Mouse (Mus musculus): ENCODE measurements around the gene Ifnb1. TPM values are rescaled to one million over a fixed set of nuclear protein-coding genes. Genes with fewer than 3 reads are reported as not detected.

The Ifnb1 gene
- polyA plus RNA-seq, 1 experiment from 2014 or later = not detected

DNA sequence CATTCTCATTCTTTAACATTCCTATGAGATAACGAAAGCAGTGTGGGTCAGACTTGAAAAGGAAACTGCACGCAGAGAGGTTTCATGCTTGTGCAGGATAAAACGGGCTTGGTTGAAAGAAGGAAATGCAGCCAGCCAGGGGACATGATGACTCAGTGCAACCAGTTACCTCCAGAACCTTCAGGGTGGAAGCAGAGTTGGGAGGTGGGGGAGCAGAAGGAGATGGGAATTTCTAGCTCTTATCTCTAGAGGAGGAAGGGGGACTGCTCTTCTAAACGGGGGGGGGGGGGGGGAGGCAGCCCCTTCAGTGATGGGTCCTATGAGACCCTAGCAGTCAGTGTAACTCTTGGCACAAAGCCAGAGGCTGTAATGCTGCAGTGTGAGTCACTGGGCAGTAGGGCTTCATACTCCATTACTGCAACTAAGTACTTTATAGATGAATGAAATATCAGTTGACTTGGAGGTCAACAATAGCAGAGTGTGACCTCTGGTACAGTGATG, 6.8 kb downstream of the Ifnb1 start:
- WGBS = 20% methylated on average over 3 of the region's 4 CpGs
- Histone ChIP-seq H3K9me3 (replicated peaks; ENCODE audit: control insufficient read depth, low read length) (no peaks in the 10 kb centered on the region), H3K4me3 (replicated peaks; ENCODE audit: low read length) (peak overlapping the region; percentile 17; the same call in 1 of the 2 replicates), H3K9ac (ENCODE audit: low read length) (no peak overlapping the region), H3K27ac (ENCODE audit: low read length) (peak overlapping the region; percentile 68; the same call in 1 of the 2 replicates), H3K27me3 (ENCODE audit: control insufficient read depth, insufficient read depth, low read length) (no peaks in the 10 kb centered on the region), H3K4me2 (ENCODE audit: low read depth, low read length) (peak overlapping the region; percentile 46), H3K36me3 (ENCODE audit: control insufficient read depth, insufficient read depth, low read length) (no peaks in the 10 kb centered on the region), H3K4me1 (ENCODE audit: control insufficient read depth, insufficient read depth, low read length) (peaks cover 4% of the 10 kb centered on the region; the same call in 1 of the 2 replicates)
- ATAC-seq (ENCODE audit: insufficient read depth, low FRiP score) = peak; percentile 79

DNA sequence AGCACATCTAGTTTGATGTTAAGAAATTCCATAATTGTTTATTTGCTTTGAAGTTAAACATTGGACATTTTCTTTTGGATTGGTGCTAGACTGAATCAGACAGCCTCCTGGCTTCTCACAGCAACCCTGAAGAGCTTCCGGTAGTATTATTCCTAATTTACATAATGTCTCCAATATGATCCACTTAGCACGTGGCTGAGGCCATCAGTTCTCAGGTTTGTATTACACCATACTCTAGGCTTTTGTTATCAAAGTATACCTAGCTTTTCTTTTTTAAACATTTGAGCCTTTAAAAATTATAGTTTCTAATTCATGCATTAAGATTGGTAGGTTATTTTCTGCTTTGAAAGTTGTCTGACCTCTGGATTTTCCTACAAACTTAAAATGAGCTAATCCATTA, 7.3 kb downstream of the Ifnb1 start:
- no peaks in the 10 kb centered on the region for H3K9me3 ChIP-seq (replicated peaks; ENCODE audit: control insufficient read depth, low read length)
- no peaks in the 10 kb centered on the region for H3K27me3 ChIP-seq (ENCODE audit: control insufficient read depth, insufficient read depth, low read length)
- H3K27ac ChIP-seq (ENCODE audit: low read length) = no peak overlapping the region; the same call in 1 of the 2 replicates
- 0 out of 2 replicates have a peak overlapping the region, but pooled peaks have one; percentile 17 for H3K4me3 ChIP-seq (replicated peaks; ENCODE audit: low read length)
- no peak overlapping the region for H3K9ac ChIP-seq (ENCODE audit: low read length)
- H3K4me1 ChIP-seq (ENCODE audit: control insufficient read depth, insufficient read depth, low read length) = peaks cover 4% of the 10 kb centered on the region; the same call in 1 of the 2 replicates
- ATAC-seq (ENCODE audit: insufficient read depth, low FRiP score) = no peak
- WGBS = 40% methylated on average over 2 of the region's 2 CpGs
- H3K4me2 ChIP-seq (ENCODE audit: low read depth, low read length) = peak overlapping the region; percentile 46
- no peaks in the 10 kb centered on the region for H3K36me3 ChIP-seq (ENCODE audit: control insufficient read depth, insufficient read depth, low read length)

DNA sequence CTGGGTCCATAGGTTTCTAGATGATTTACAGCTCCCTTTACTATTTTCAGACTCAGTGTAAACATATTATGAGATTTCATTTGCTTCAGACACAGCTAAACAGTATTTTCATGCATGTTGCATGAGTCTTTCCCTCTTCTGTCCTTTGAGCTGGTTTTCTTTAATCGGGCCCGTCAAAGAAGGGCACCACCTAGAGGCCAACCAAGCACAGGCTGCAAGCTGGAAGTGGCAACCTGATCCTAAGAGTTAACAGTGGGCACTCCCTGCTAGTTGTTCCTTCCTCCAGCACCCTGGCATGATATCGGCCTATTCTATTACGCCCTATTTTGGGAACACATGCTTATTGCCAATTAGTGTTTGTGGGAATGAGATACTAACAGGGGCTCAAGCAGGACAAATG, 8.2 kb downstream of the Ifnb1 start:
- 46% methylated on average over 4 of the region's 4 CpGs for WGBS

DNA sequence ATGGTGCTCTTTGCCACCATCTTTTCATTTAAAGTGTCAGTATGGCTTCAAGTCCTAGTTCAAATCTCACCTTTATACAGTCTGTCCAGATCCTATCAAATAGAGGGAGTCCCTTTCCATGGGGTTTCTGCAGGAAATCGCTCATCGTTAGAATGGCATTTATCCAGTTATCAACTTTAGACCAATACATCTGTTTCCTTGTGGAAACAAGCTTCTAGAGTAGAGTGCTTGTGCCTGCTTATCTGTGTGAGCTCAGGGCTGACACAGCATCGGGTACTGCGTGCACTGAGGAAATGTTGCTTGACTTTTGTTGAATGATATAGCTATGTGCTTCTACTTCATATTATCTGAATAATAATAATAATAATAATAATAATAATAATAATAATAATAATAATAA, 8.8 kb downstream of the Ifnb1 start:
- 80% methylated on average over 4 of the region's 4 CpGs for WGBS
- Histone ChIP-seq H3K27me3 (ENCODE audit: control insufficient read depth, insufficient read depth, low read length) (no peaks in the 10 kb centered on the region), H3K4me2 (ENCODE audit: low read depth, low read length) (no peak overlapping the region), H3K9ac (ENCODE audit: low read length) (no peak overlapping the region), H3K9me3 (replicated peaks; ENCODE audit: control insufficient read depth, low read length) (no peaks in the 10 kb centered on the region), H3K4me3 (replicated peaks; ENCODE audit: low read length) (no peak overlapping the region), H3K4me1 (ENCODE audit: control insufficient read depth, insufficient read depth, low read length) (peaks cover 4% of the 10 kb centered on the region; the same call in 1 of the 2 replicates), H3K36me3 (ENCODE audit: control insufficient read depth, insufficient read depth, low read length) (no peaks in the 10 kb centered on the region), H3K27ac (ENCODE audit: low read length) (no peak overlapping the region)
- no peak for ATAC-seq (ENCODE audit: insufficient read depth, low FRiP score)

More for the DNA sequence above, 8.2 kb downstream of the Ifnb1 start:
- H3K27me3 ChIP-seq (ENCODE audit: control insufficient read depth, insufficient read depth, low read length) = no peaks in the 10 kb centered on the region
- no peak overlapping the region for H3K4me2 ChIP-seq (ENCODE audit: low read depth, low read length)
- no peak overlapping the region for H3K4me3 ChIP-seq (replicated peaks; ENCODE audit: low read length)
- H3K27ac ChIP-seq (ENCODE audit: low read length) = no peak overlapping the region
- no peaks in the 10 kb centered on the region for H3K9me3 ChIP-seq (replicated peaks; ENCODE audit: control insufficient read depth, low read length)
- ATAC-seq (ENCODE audit: insufficient read depth, low FRiP score) = no peak
- H3K9ac ChIP-seq (ENCODE audit: low read length) = no peak overlapping the region
- peaks cover 4% of the 10 kb centered on the region; the same call in 1 of the 2 replicates for H3K4me1 ChIP-seq (ENCODE audit: control insufficient read depth, insufficient read depth, low read length)
- H3K36me3 ChIP-seq (ENCODE audit: control insufficient read depth, insufficient read depth, low read length) = no peaks in the 10 kb centered on the region

DNA sequence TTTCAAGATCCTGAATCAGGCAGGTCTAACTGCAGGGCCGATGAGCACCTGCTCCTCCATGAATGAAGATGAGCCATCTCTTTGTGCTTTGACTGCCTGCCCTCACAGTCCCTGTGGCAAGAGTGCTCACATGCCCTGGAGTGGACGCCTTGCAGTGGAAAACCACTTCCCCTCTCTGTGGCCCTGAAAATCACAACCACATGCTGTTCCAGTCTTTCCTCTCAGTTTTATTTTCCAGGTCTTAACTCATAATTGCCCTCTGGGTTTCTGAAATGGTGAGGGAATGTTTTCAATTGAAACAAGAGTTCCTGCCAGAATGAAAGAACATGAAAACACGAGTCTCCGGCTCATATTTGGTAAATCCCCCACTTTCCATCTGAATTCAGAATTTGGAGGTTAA, 18.8 kb downstream of the Ifnb1 start:
- H3K4me3 ChIP-seq (replicated peaks; ENCODE audit: low read length) = no peak overlapping the region
- no peaks in the 10 kb centered on the region for H3K36me3 ChIP-seq (ENCODE audit: control insufficient read depth, insufficient read depth, low read length)
- H3K9ac ChIP-seq (ENCODE audit: low read length) = no peak overlapping the region

DNA sequence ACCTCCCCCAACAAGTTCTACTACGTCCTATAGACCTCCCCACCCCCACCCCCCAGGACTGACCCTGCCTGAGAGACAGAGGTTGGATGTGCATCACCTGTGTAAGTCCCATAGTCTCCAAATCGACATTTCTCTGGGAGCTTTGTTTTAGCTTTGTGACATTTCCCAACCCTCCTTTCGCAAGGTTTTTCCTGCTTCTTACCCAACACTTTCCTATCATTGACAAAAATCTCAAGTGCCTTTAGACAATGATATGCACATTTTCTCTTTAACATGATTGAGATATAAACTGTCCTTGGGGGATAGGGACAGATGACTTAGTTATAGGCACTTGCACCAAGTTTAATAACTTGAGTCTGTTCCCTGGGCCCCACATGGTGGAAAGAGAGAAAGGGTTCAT, 21.3 kb downstream of the Ifnb1 start:
- ATAC-seq (ENCODE audit: insufficient read depth, low FRiP score) = no peak
- H3K27me3 ChIP-seq (ENCODE audit: control insufficient read depth, insufficient read depth, low read length) = no peaks in the 10 kb centered on the region
- no peaks in the 10 kb centered on the region for H3K36me3 ChIP-seq (ENCODE audit: control insufficient read depth, insufficient read depth, low read length)
- 79% methylated on average over 3 of the region's 3 CpGs for WGBS
- no peak overlapping the region for H3K4me3 ChIP-seq (replicated peaks; ENCODE audit: low read length)
- H3K27ac ChIP-seq (ENCODE audit: low read length) = no peak overlapping the region
- H3K4me1 ChIP-seq (ENCODE audit: control insufficient read depth, insufficient read depth, low read length) = no peaks in the 10 kb centered on the region
- no peak overlapping the region for H3K4me2 ChIP-seq (ENCODE audit: low read depth, low read length)
- no peaks in the 10 kb centered on the region for H3K9me3 ChIP-seq (replicated peaks; ENCODE audit: control insufficient read depth, low read length)
- no peak overlapping the region for H3K9ac ChIP-seq (ENCODE audit: low read length)

More for the DNA sequence above, 18.8 kb downstream of the Ifnb1 start:
- Histone ChIP-seq H3K4me2 (ENCODE audit: low read depth, low read length) (no peak overlapping the region), H3K27me3 (ENCODE audit: control insufficient read depth, insufficient read depth, low read length) (no peaks in the 10 kb centered on the region), H3K9me3 (replicated peaks; ENCODE audit: control insufficient read depth, low read length) (no peaks in the 10 kb centered on the region), H3K27ac (ENCODE audit: low read length) (no peak overlapping the region), H3K4me1 (ENCODE audit: control insufficient read depth, insufficient read depth, low read length) (no peaks in the 10 kb centered on the region)
- no peak for ATAC-seq (ENCODE audit: insufficient read depth, low FRiP score)
- 72% methylated on average over 4 of the region's 4 CpGs for WGBS

DNA sequence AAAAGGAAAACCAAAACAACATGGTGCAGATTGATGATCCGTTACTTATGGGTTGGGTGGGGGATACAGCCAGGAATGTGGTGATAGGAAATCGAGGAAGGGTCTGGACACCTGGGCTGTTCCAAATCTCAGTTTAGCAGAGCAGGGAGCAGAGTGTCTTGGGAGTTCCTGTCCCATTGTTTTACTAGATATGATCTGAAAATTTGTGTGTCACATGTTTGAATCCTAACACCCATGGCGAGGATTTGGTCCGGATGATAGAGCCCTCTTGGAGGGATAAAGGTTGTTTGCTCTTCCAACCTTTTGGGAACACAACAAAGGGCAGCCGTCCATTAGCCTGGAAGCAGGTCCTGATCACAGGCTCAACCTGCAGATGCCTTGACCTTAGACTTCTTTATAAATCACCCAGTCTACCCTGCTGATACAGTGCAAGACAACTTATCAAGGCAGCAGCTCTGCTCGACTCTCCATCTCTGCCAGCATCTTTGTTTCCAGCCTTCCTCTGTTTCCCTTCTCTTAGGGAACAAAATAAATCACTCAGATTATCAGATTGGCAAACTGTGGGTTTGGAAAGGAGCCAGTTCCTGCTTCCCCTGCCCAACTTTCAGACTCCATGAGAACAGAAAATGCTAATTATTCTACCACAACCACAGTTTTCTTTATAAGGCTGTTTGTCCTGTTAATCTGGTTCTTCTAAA, 26.1 kb downstream of the Ifnb1 start:
- no peak for ATAC-seq (ENCODE audit: insufficient read depth, low FRiP score)
- Histone ChIP-seq H3K4me2 (ENCODE audit: low read depth, low read length) (no peak overlapping the region), H3K9ac (ENCODE audit: low read length) (no peak overlapping the region), H3K36me3 (ENCODE audit: control insufficient read depth, insufficient read depth, low read length) (no peaks in the 10 kb centered on the region), H3K9me3 (replicated peaks; ENCODE audit: control insufficient read depth, low read length) (no peaks in the 10 kb centered on the region), H3K4me3 (replicated peaks; ENCODE audit: low read length) (no peak overlapping the region), H3K27ac (ENCODE audit: low read length) (no peak overlapping the region), H3K27me3 (ENCODE audit: control insufficient read depth, insufficient read depth, low read length) (no peaks in the 10 kb centered on the region), H3K4me1 (ENCODE audit: control insufficient read depth, insufficient read depth, low read length) (no peaks in the 10 kb centered on the region)
- WGBS = 57% methylated on average over 6 of the region's 6 CpGs

DNA sequence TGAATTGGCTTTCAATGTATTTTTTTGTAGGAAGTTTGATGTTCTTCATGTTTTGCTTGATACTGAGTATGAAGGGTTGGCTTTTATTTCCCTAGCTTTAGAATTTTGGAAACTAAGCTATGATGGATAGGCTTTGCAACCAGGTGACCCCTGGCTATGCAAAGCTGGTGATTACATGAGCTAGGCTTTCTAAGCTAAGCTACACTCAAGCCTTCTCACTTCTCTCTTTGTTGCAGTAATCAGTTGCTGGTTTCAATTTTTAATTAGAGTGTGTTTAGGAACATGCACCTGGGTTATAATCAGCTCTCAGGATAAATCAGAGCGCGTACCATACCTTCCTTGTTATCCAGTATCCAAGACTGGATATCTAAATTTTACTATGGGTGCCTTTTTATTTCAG, 33.0 kb downstream of the Ifnb1 start:
- Histone ChIP-seq H3K27ac (ENCODE audit: low read length) (no peak overlapping the region), H3K4me2 (ENCODE audit: low read depth, low read length) (no peak overlapping the region), H3K27me3 (ENCODE audit: control insufficient read depth, insufficient read depth, low read length) (no peaks in the 10 kb centered on the region), H3K9ac (ENCODE audit: low read length) (no peak overlapping the region), H3K9me3 (replicated peaks; ENCODE audit: control insufficient read depth, low read length) (no peaks in the 10 kb centered on the region), H3K4me3 (replicated peaks; ENCODE audit: low read length) (no peak overlapping the region), H3K36me3 (ENCODE audit: control insufficient read depth, insufficient read depth, low read length) (no peaks in the 10 kb centered on the region), H3K4me1 (ENCODE audit: control insufficient read depth, insufficient read depth, low read length) (no peaks in the 10 kb centered on the region; the same call in 1 of the 2 replicates)
- WGBS = 96% methylated on average over 2 of the region's 2 CpGs
- ATAC-seq (ENCODE audit: insufficient read depth, low FRiP score) = no peak

DNA sequence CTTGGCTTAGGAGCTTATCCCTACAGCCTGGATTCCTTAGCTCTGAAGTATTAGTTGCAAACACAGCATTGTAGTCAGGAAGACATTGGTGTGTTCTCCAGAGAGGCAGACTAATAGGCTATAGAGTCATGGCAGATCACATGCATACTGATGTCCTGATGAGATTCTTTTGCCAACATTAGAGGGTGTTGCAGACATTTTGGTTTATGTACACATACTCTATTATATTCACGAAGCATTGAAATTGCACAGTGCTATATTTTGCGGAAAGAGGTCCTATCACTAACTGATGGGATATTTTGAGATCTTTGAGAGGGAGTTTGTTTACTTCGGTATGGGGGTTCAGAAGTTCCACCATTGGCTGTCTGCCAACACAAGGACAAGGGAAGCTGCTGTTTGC, 34.5 kb downstream of the Ifnb1 start:
- H3K4me1 ChIP-seq (ENCODE audit: control insufficient read depth, insufficient read depth, low read length) = no peaks in the 10 kb centered on the region; the same call in 1 of the 2 replicates
- H3K9ac ChIP-seq (ENCODE audit: low read length) = no peak overlapping the region
- no peaks in the 10 kb centered on the region for H3K27me3 ChIP-seq (ENCODE audit: control insufficient read depth, insufficient read depth, low read length)
- no peak for ATAC-seq (ENCODE audit: insufficient read depth, low FRiP score)
- no peaks in the 10 kb centered on the region for H3K9me3 ChIP-seq (replicated peaks; ENCODE audit: control insufficient read depth, low read length)
- no peak overlapping the region for H3K27ac ChIP-seq (ENCODE audit: low read length)
- no peak overlapping the region for H3K4me2 ChIP-seq (ENCODE audit: low read depth, low read length)
- no peaks in the 10 kb centered on the region for H3K36me3 ChIP-seq (ENCODE audit: control insufficient read depth, insufficient read depth, low read length)
- H3K4me3 ChIP-seq (replicated peaks; ENCODE audit: low read length) = no peak overlapping the region
- WGBS = 65% methylated on average over 3 of the region's 3 CpGs
